Mouse (Mus musculus) limb, embryonic 14.5 days (tissue): ENCODE results near the gene Prickle2. TPM values are rescaled to one million over a fixed set of nuclear protein-coding genes. Genes with fewer than 3 reads are reported as not detected.
A peak's percentile ranks its signal among the peaks of the same experiment; 100 is the strongest.

Source experiments
- ATAC-seq: fragments of 200-750 bp; cut with Nextera tagmentation; 2 replicates; pipeline ENCODE4 v1.8.0; 2017; ENCODE audit warnings: low read depth, moderate number of reproducible peaks, moderate TSS enrichment; ENCODE audit not compliant: low FRiP score
- DNase-seq: peaks from one replicate; pipeline ENCODE4 v3.0.0-alpha.2; 2015; ENCODE audit warnings: low spot score
- H3K27ac ChIP-seq: fragments of 300-500 bp; sonication (generic); replicated peaks from 2 replicates; pipeline ENCODE4 v1.5.1; 2014; ENCODE audit warnings: low read depth, mild to moderate bottlenecking, low read length, moderate library complexity, mixed read lengths
- H3K27me3 ChIP-seq: fragments of 300-500 bp; sonication (generic); 2 replicates; pipeline ENCODE4 v1.6.1; 2014; ENCODE audit warnings: low read length, mixed read lengths; ENCODE audit not compliant: control insufficient read depth, insufficient read depth
- H3K36me3 ChIP-seq: fragments of 300-500 bp; sonication (generic); 2 replicates; pipeline ENCODE4 v1.6.1; 2014; ENCODE audit warnings: mild to moderate bottlenecking, low read length, moderate library complexity, mixed read lengths; ENCODE audit not compliant: control insufficient read depth, insufficient read depth
- H3K4me1 ChIP-seq: fragments of 300-500 bp; sonication (generic); 2 replicates; pipeline ENCODE4 v1.6.1; 2014; ENCODE audit warnings: antibody characterized with exemption, low read length, mixed read lengths; ENCODE audit not compliant: control insufficient read depth, insufficient read depth
- H3K4me2 ChIP-seq: fragments of 300-500 bp; sonication (generic); replicated peaks from 2 replicates; pipeline ENCODE4 v1.6.1; 2014; ENCODE audit warnings: low read depth, mild to moderate bottlenecking, low read length, moderate library complexity; ENCODE audit not compliant: severe bottlenecking
- H3K4me3 ChIP-seq: fragments of 300-500 bp; sonication (generic); replicated peaks from 2 replicates; pipeline ENCODE4 v1.5.1; 2014; ENCODE audit warnings: low read length
- H3K9ac ChIP-seq: fragments of 300-500 bp; sonication (generic); 2 replicates; pipeline ENCODE4 v1.6.1; 2014; ENCODE audit warnings: mild to moderate bottlenecking, low read depth, low read length, moderate library complexity; ENCODE audit not compliant: severe bottlenecking
- H3K9me3 ChIP-seq: fragments of 300-500 bp; sonication (generic); 2 replicates; pipeline ENCODE4 v1.6.1; 2016; ENCODE audit warnings: low read length; ENCODE audit not compliant: control insufficient read depth
- POLR2A ChIP-seq: fragments of 200-500 bp; IDR thresholded peaks from 2 replicates; pipeline ENCODE4 v1.8.0; 2012; ENCODE audit warnings: inconsistent platforms, mild to moderate bottlenecking, moderate library complexity, borderline replicate concordance; ENCODE audit not compliant: insufficient read depth, insufficient read length; ENCODE audit errors: extremely low read depth
- WGBS: fragments of 180-500 bp; shearing (Covaris S2); extraction: QIAGEN DNeasy Blood & Tissue Kit; methylation state at CpG from one replicate; pipeline ENCODE4 v1.1.7; 2014; 5-methylcytosine and 5-hydroxymethylcytosine counted together
- polyA plus RNA-seq, 2 experiments: library from polyadenylated mRNA; depleted of rRNA in 1 of 2; stranded (reverse) in 1 of 2; unstranded in 1 of 2; fragments of >200 nt; fragmentation: Nextera tagmentation in 1 of 2; extraction: Ambion mirVana in 1 of 2; gene quantifications; 2 replicates each; pipeline versions ENCODE4 v1.2.1 to v1.2.3; 2012 to 2014

Prickle2 gene
- polyA plus RNA-seq, 2 experiments: 5.5 to 8.0 TPM

DNA sequence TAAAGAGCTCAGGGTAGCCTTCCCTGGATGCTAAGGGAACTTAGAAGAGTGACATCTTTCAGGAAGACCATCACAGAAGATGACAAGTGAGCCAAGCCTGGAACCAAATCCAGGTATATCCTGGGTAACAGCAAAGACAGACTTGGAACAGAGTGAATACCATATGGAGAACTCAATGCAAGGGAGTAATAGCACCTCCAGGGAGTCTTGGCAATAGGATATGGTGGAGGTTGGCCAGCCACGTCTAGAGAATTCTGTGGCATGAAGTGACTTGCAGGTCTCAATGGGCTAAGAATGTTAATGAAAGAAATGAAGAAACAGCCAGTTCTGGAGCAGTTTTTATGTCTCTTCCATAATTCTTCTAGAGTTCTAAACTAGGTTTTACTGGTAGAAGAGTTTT lies 63.0 kb downstream of the Prickle2 start:
- no peak for ATAC-seq
- Histone ChIP-seq H3K9ac (no peak overlapping the region), H3K4me2 (no peak overlapping the region), H3K9me3 (no peaks in the 10 kb centered on the region), H3K27ac (no peak overlapping the region), H3K4me1 (no peaks in the 10 kb centered on the region), H3K4me3 (no peak overlapping the region), H3K27me3 (no peaks in the 10 kb centered on the region), H3K36me3 (no peaks in the 10 kb centered on the region)
- 68% methylated on average over 1 of the region's 1 CpGs for WGBS
- no peak for TF ChIP-seq POLR2A
- no peak for DNase-seq

DNA sequence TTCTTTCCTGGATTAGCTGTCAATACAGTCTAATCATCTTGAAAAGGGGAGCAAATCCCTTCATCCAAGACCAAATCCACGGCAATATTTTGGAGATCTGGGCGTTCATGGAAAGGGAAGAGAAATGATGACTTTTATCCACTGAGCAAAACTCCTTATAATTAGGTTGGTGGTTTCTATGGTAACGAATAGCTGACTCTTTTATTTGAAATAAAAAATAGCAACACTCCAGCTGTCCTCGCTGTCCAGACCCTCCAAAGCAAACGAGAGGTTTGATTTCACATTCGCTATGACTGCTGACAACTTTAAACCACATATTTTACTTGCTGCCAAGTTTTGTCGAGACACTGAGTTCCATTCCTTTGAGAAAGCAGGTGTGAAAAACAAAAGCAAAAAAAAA lies 64.0 kb downstream of the Prickle2 start:
- H3K4me3 ChIP-seq: no peak overlapping the region
- 64% methylated on average over 7 of the region's 7 CpGs for WGBS

GRCm38 (mm10) chr6:92640896-92641295 lies 65.1 kb downstream of the Prickle2 start:
- WGBS: 84% methylated on average over 2 of the region's 2 CpGs

More for the DNA sequence above, 64.0 kb downstream of the Prickle2 start:
- Histone ChIP-seq H3K27me3 (no peaks in the 10 kb centered on the region), H3K4me1 (no peaks in the 10 kb centered on the region), H3K4me2 (no peak overlapping the region), H3K36me3 (no peaks in the 10 kb centered on the region), H3K9ac (no peak overlapping the region), H3K27ac (no peak overlapping the region), H3K9me3 (no peaks in the 10 kb centered on the region)
- ATAC-seq: no peak
- no peak for DNase-seq
- TF ChIP-seq POLR2A: no peak

DNA sequence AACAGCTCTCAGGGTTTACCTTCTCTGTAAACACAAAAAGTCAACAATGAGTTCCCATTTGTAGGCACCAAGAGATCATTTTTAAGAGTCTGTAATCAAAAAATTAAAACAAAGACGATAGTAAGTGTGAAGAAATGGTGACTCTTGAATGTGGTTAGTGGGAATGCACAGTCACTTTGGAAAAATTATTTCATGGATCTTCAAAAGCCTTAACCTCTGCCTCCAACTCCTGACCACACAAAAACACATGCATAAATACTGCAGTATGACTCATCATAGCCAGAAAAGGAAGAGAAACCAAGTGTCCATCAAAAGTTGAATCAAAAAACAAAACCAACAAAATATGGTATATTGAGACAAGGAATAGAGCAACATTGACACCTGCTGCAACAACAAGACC lies 69.5 kb downstream of the Prickle2 start:
- Histone ChIP-seq H3K27ac (no peak overlapping the region), H3K9me3 (no peaks in the 10 kb centered on the region), H3K36me3 (no peaks in the 10 kb centered on the region), H3K9ac (no peak overlapping the region), H3K4me1 (peaks cover 12% of the 10 kb centered on the region), H3K27me3 (no peaks in the 10 kb centered on the region), H3K4me3 (no peak overlapping the region), H3K4me2 (no peak overlapping the region)
- 76% methylated on average over 1 of the region's 1 CpGs for WGBS
- no peak for ATAC-seq
- DNase-seq: no peak
- TF ChIP-seq POLR2A: no peak

More at GRCm38 (mm10) chr6:92640896-92641295, 65.1 kb downstream of the Prickle2 start:
- Histone ChIP-seq H3K27ac (no peak overlapping the region), H3K9me3 (no peaks in the 10 kb centered on the region), H3K4me3 (no peak overlapping the region), H3K27me3 (no peaks in the 10 kb centered on the region), H3K4me2 (no peak overlapping the region), H3K4me1 (no peaks in the 10 kb centered on the region), H3K9ac (no peak overlapping the region), H3K36me3 (no peaks in the 10 kb centered on the region)
- no peak for TF ChIP-seq POLR2A
- ATAC-seq (no peak), DNase-seq (no peak)

DNA sequence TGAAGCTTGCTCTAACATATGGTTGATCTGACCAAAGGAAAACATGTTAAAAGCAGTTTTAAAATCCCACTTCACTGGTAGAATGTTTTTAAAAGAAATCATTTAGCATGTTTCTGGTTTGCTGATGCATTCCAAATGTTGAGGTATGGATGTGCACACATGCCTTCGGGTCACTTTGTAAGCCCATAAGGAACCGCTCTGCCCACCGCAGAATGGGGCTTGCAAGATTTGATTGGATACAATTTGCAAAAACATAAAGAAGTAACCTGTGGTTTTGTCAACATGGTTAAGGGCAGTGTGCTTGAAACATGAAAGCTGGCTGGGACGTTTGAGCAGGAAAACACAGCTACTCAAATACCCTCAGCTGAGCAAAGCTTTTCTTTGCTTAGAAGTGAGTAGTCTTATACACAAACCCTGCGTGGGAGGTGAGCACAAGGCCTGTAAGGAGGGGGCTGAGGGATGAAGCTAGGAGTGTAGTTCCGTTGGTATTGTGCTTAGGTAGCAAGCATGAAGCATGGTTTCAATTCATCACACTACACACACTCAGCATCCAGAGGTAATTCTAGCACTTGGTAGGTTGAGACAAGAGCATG lies 71.0 kb downstream of the Prickle2 start:
- Histone ChIP-seq H3K27ac (no peak overlapping the region; the same call in 1 of the 2 replicates), H3K9ac (no peak overlapping the region)

More for the DNA sequence above, 71.0 kb downstream of the Prickle2 start:
- peak; percentile 56 for DNase-seq
- Histone ChIP-seq H3K4me2 (no peak overlapping the region), H3K36me3 (no peaks in the 10 kb centered on the region), H3K27me3 (no peaks in the 10 kb centered on the region), H3K4me1 (peaks cover 12% of the 10 kb centered on the region), H3K4me3 (no peak overlapping the region), H3K9me3 (no peaks in the 10 kb centered on the region)
- WGBS: 46% methylated on average over 6 of the region's 6 CpGs
- no peak for TF ChIP-seq POLR2A
- ATAC-seq: peak; percentile 83
